Comparison of ENCODE assay signal across 22 mouse cellular contexts in the genomic region with DNA sequence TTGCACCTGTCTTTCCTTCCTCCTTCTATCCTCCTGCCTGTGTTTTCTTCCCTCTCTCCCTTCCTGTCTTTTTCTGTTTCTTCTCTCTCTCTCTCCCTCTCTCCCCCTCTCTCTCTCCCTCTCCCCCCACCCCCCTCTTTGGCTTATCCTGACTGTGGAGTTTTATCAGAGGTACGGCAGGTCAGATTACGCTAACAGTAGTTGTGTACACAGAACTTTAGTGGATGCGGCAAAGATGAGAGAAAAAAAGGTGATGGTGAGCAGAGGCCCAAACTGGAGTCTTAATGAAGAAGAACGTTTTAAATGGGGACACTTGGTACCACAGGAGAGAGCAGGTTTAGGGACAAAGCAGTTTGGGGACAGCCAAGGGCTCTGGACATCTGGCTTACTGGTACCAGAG.
DNase-seq lines count a peak whose midpoint lies in the region; ATAC-seq and TF ChIP-seq lines count a peak whose summit lies in the region.
"Had no signal": no experiment of that assay in that cellular context is flagged by ENCODE, and none has a peak within 500 bp of the region (broad histone marks: within the 10 kb centered on the region; RNA-seq: fewer than 3 reads in every experiment).

No protein-coding gene starts in this region.

- peak; percentile 94 for DNase-seq in liver, adult 2 months (ENCODE audit: extremely low read depth, low read depth, low spot score)
- no peak for DNase-seq in liver
- DNase-seq in MEL (ENCODE audit: low read depth, low spot score), result no peak
- no peak for DNase-seq in layer of hippocampus, adult 18-20 months (ENCODE audit: low spot score in 2 of 2)
- no peak for DNase-seq in left cerebral cortex, postnatal 14 days (ENCODE audit: low spot score in 2 of 2)
- DNase-seq: B cell, adult 2 months; cerebellum, adult 9-11 months; gastrocnemius, postnatal 10 days; heart, postnatal 4 days; kidney, adult 18-20 months; layer of hippocampus, adult 9-11 months; midbrain, embryonic 14.5 days; retina, postnatal 1 day; thymus, adult 18-20 months had no signal

- peaks cover 36% of the 10 kb centered on the region for H3K4me1 ChIP-seq in liver, adult 2 months (ENCODE audit: control insufficient read depth, insufficient read depth, low read length)
- H3K4me1 ChIP-seq in MEL (ENCODE audit: control insufficient read depth in 1 of 2, insufficient read depth in 2 of 2, low read length in 2 of 2), result peaks cover 15 to 22% of the 10 kb centered on the region in 2 experiments
- peaks cover 5% of the 10 kb centered on the region for H3K4me1 ChIP-seq in intestine, embryonic 16.5 days (ENCODE audit: control insufficient read depth, insufficient read depth, low read length)
- 0 out of 2 replicates have a peak, but pooled peaks cover 3% of the 10 kb centered on the region for H3K4me1 ChIP-seq in stomach, embryonic 15.5 days
- H3K4me1 ChIP-seq: forebrain, embryonic 13.5 days; hindbrain, embryonic 15.5 days had no signal

- no peaks in the 10 kb centered on the region for H3K27me3 ChIP-seq in liver, adult 2 months (ENCODE audit: control insufficient read depth, insufficient read depth, low read length)
- H3K27me3 ChIP-seq in MEL (ENCODE audit: control insufficient read depth in 1 of 2, insufficient read depth in 2 of 2, low read length in 2 of 2), result no peaks in the 10 kb centered on the region
- no peaks in the 10 kb centered on the region for H3K27me3 ChIP-seq in intestine, embryonic 16.5 days (replicated peaks; ENCODE audit: control insufficient read depth, insufficient read depth, low read length)
- H3K27me3 ChIP-seq in stomach, embryonic 15.5 days (replicated peaks), result no peaks in the 10 kb centered on the region
- H3K27me3 ChIP-seq: forebrain, embryonic 13.5 days; heart, embryonic 15.5 days; hindbrain, embryonic 15.5 days; limb, embryonic 13.5 days; megakaryocyte, embryonic 14.5 days had no signal

- ATAC-seq in intestine, embryonic 16.5 days, result peak; percentile 24; the same call in 1 of the 2 replicates
- no peak for ATAC-seq in stomach, embryonic 15.5 days (ENCODE audit: insufficient read depth, low FRiP score, low read depth)
- ATAC-seq: forebrain, embryonic 13.5 days had no signal

- TF ChIP-seq POLR2A in liver, adult 2 months (IDR thresholded peaks at IDR 0.05; ENCODE audit: extremely low read depth, insufficient read depth, low read length), result no peak
- TF ChIP-seq POLR2A in MEL (IDR thresholded peaks at IDR 0.05; ENCODE audit: control insufficient read depth in 1 of 2, insufficient read depth in 1 of 2, low read depth in 1 of 2, low read length in 2 of 2, poor library complexity in 1 of 2), result no peak

- intact Hi-C loops in left cerebral cortex, postnatal 14 days (cut with DNase I), result no loop called here

- no peaks in the 10 kb centered on the region for H3K36me3 ChIP-seq in liver, adult 2 months (ENCODE audit: control insufficient read depth, insufficient read depth, low read length)
- H3K36me3 ChIP-seq in MEL (ENCODE audit: control insufficient read depth in 1 of 2, insufficient read depth in 2 of 2, low read length in 2 of 2), result peaks cover 0 to 16% of the 10 kb centered on the region in 2 experiments; a peak in 2 of 4 replicates
- H3K36me3 ChIP-seq in intestine, embryonic 16.5 days (ENCODE audit: control insufficient read depth, insufficient read depth, low read length), result no peaks in the 10 kb centered on the region
- H3K36me3 ChIP-seq in stomach, embryonic 15.5 days, result no peaks in the 10 kb centered on the region
- H3K36me3 ChIP-seq: heart, embryonic 15.5 days; hindbrain, embryonic 15.5 days; limb, embryonic 13.5 days had no signal

- TF ChIP-seq RAD21 in MEL (IDR thresholded peaks at IDR 0.05; ENCODE audit: low read depth, low read length), result no peak

- H3K9me3 ChIP-seq in MEL (replicated peaks; ENCODE audit: insufficient read depth, low read length), result no peaks in the 10 kb centered on the region
- no peaks in the 10 kb centered on the region for H3K9me3 ChIP-seq in intestine, embryonic 16.5 days (ENCODE audit: control insufficient read depth, low read length)
- no peaks in the 10 kb centered on the region for H3K9me3 ChIP-seq in stomach, embryonic 15.5 days
- H3K9me3 ChIP-seq: forebrain, embryonic 13.5 days; heart, embryonic 15.5 days; hindbrain, embryonic 15.5 days; limb, embryonic 13.5 days had no signal

- peak overlapping the region; percentile 11; the same call in 1 of the 2 replicates for H3K4me3 ChIP-seq in liver, adult 2 months (ENCODE audit: insufficient read depth, low read depth, low read length)
- no peak overlapping the region for H3K4me3 ChIP-seq in MEL (ENCODE audit: control insufficient read depth in 1 of 2, insufficient read depth in 1 of 2, low read depth in 2 of 2, low read length in 2 of 2)
- no peak overlapping the region for H3K4me3 ChIP-seq in intestine, embryonic 16.5 days (ENCODE audit: low read length)
- H3K4me3 ChIP-seq in stomach, embryonic 15.5 days (replicated peaks), result no peak overlapping the region
- H3K4me3 ChIP-seq: forebrain, embryonic 13.5 days; heart, adult 2 months; heart, embryonic 15.5 days; hindbrain, embryonic 15.5 days; limb, embryonic 13.5 days had no signal

- peaks cover 35% of the 10 kb centered on the region; the same call in 1 of the 2 replicates for H3K79me2 ChIP-seq in liver, adult 2 months (ENCODE audit: control insufficient read depth, insufficient read depth, low read length)
- H3K79me2 ChIP-seq in MEL (ENCODE audit: control insufficient read depth, insufficient read depth, low read length, poor library complexity), result no peaks in the 10 kb centered on the region

- H3K4me2 ChIP-seq in intestine, embryonic 16.5 days (ENCODE audit: low read depth, low read length), result no peak overlapping the region
- H3K4me2 ChIP-seq in stomach, embryonic 15.5 days, result no peak overlapping the region
- H3K4me2 ChIP-seq: forebrain, embryonic 13.5 days; hindbrain, embryonic 15.5 days; limb, embryonic 13.5 days had no signal

- peak overlapping the region; percentile 66 for H3K9ac ChIP-seq in liver, adult 2 months (ENCODE audit: low read depth, low read length)
- H3K9ac ChIP-seq in MEL (ENCODE audit: control insufficient read depth, low read depth, low read length, poor library complexity, severe bottlenecking), result no peak overlapping the region
- H3K9ac ChIP-seq in intestine, embryonic 16.5 days (ENCODE audit: low read depth, low read length), result no peak overlapping the region
- no peak overlapping the region for H3K9ac ChIP-seq in stomach, embryonic 15.5 days
- H3K9ac ChIP-seq: forebrain, embryonic 13.5 days; heart, embryonic 15.5 days; hindbrain, embryonic 15.5 days; limb, embryonic 13.5 days had no signal

- TF ChIP-seq CTCF in liver, adult 2 months (IDR thresholded peaks at IDR 0.05; ENCODE audit: low read depth, low read length), result no peak
- TF ChIP-seq CTCF in MEL (IDR thresholded peaks at IDR 0.05 in 2 of 3, conservative IDR thresholded peaks at IDR 0.05 in 1 of 3; ENCODE audit: control insufficient read depth in 1 of 3, insufficient read depth in 1 of 3, low read depth in 2 of 3, low read length in 3 of 3, poor library complexity in 1 of 3, severe bottlenecking in 1 of 3), result no peak

- peak overlapping the region; percentile 95 for H3K27ac ChIP-seq in liver, adult 2 months (replicated peaks; ENCODE audit: insufficient read depth, low read depth, low read length)
- no peak overlapping the region for H3K27ac ChIP-seq in MEL (ENCODE audit: control insufficient read depth, low read depth, low read length)
- no peak overlapping the region for H3K27ac ChIP-seq in intestine, embryonic 16.5 days (ENCODE audit: low read length)
- 0 out of 2 replicates have a peak overlapping the region, but pooled peaks have one; percentile 32 for H3K27ac ChIP-seq in stomach, embryonic 15.5 days
- H3K27ac ChIP-seq: forebrain, embryonic 13.5 days; heart, adult 2 months; heart, embryonic 15.5 days; hindbrain, embryonic 15.5 days; limb, embryonic 13.5 days had no signal

- TF ChIP-seq EP300 in MEL (IDR thresholded peaks at IDR 0.05; ENCODE audit: low read depth in 1 of 2, low read length in 2 of 2), result no peak

- WGBS in liver, adult 2 months, result 20% methylated on average over 4 of the region's 4 CpGs
- 48% methylated on average over 4 of the region's 4 CpGs for WGBS in intestine, embryonic 16.5 days
- 36% methylated on average over 4 of the region's 4 CpGs for WGBS in stomach, embryonic 15.5 days

TF ChIP-seq in MEL, 35 proteins besides CTCF, POLR2A, EP300 and RAD21:
- TF ChIP-seq MYB (IDR thresholded peaks at IDR 0.05; ENCODE audit: low read depth, low read length) (no peak), TCF12 (IDR thresholded peaks at IDR 0.05; ENCODE audit: low read depth, low read length) (0 out of 2 replicates have a peak, but pooled peaks have one; percentile 11), TAL1 (IDR thresholded peaks at IDR 0.05; ENCODE audit: low read length) (no peak)

Comparison
In these comparisons a context has a peak if more than half of its experiments do, and no peak if none do; other contexts are left out.
1. H3K27ac ChIP-seq: peak in liver, adult 2 months (single experiment) and stomach, embryonic 15.5 days (single experiment); none in MEL (single experiment) and intestine, embryonic 16.5 days (single experiment).